Comparison of ENCODE assay signal across 17 mouse cellular contexts in the genomic region with DNA sequence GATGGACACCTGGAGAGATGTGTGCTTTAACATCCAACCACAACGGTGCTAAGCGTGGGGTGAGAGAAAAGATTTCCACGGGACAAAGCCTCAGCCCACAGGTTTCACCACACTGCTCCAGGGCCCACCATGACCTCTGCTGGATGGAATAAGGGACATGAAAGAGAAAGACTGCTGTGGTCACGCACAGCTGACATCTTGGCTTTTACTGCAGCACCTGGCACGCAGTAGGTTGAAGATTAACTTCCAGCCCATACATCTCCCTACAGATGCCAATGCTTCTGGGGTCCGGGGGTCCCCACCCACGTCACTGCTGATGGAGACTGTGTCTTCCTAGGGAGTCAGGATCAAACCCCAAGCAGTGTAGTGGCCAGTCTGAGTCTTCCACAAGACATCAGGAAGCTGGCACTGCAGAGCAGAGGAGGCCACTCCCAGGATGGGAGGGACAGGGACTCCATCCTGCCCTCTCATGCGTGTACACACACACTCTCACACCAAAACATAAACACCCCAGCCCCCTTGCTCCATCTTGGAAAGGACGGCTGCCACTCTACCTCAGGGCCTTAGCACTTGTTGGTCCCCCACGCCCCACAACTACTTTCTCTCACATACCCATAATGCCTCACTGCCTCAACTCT. TPM values are rescaled to one million over a fixed set of nuclear protein-coding genes. Genes with fewer than 3 reads are reported as not detected.
DNase-seq lines count a peak whose midpoint lies in the region; ATAC-seq and TF ChIP-seq lines count a peak whose summit lies in the region.
"Had no signal": no experiment of that assay in that cellular context is flagged by ENCODE, and none has a peak within 500 bp of the region (broad histone marks: within the 10 kb centered on the region; RNA-seq: fewer than 3 reads in every experiment).

No protein-coding gene starts in this region.

- H3K4me1 ChIP-seq in kidney, embryonic 14.5 days (ENCODE audit: control insufficient read depth, insufficient read depth, low read length), result peaks cover 59% of the 10 kb centered on the region
- peaks cover 93% of the 10 kb centered on the region for H3K4me1 ChIP-seq in E14TG2a.4 (replicated peaks; ENCODE audit: low read depth, low read length)

- H3K4me3 ChIP-seq in kidney, embryonic 14.5 days (ENCODE audit: low read length), result no peak overlapping the region
- H3K4me3 ChIP-seq in E14TG2a.4 (replicated peaks; ENCODE audit: low read length), result peak overlapping the region; percentile 54; the same call in 1 of the 2 replicates
- H3K4me3 ChIP-seq: embryonic facial prominence, embryonic 15.5 days; hindbrain, embryonic 10.5 days; limb, embryonic 13.5 days; midbrain, embryonic 12.5 days had no signal

- H3K9me3 ChIP-seq in kidney, embryonic 14.5 days (ENCODE audit: control insufficient read depth, low read length), result no peaks in the 10 kb centered on the region
- no peaks in the 10 kb centered on the region for H3K9me3 ChIP-seq in E14TG2a.4 (ENCODE audit: low read length)
- H3K9me3 ChIP-seq: embryonic facial prominence, embryonic 15.5 days; hindbrain, embryonic 10.5 days; limb, embryonic 13.5 days; midbrain, embryonic 12.5 days had no signal

- no peaks in the 10 kb centered on the region for H3K36me3 ChIP-seq in kidney, embryonic 14.5 days (ENCODE audit: control insufficient read depth, insufficient read depth, low read length)
- no peaks in the 10 kb centered on the region for H3K36me3 ChIP-seq in E14TG2a.4 (ENCODE audit: insufficient read depth, low read length)
- H3K36me3 ChIP-seq: embryonic facial prominence, embryonic 15.5 days; midbrain, embryonic 12.5 days had no signal

- no peak for TF ChIP-seq CTCF in E14TG2a.4 (conservative IDR thresholded peaks at IDR 0.05; ENCODE audit: low read length)

- peak overlapping the region; percentile 37; the same call in 1 of the 2 replicates for H3K27ac ChIP-seq in kidney, embryonic 14.5 days (ENCODE audit: low read depth, low read length)
- H3K27ac ChIP-seq: limb, embryonic 13.5 days; midbrain, embryonic 12.5 days had no signal

- WGBS in kidney, embryonic 14.5 days, result 48% methylated on average over 10 of the region's 10 CpGs

- no peak for DNase-seq in kidney, adult 18-20 months
- peak; percentile 78 for DNase-seq in lung, postnatal 10 days
- no peak for DNase-seq in left cerebral cortex, adult 18-20 months (ENCODE audit: low spot score in 2 of 2)
- DNase-seq in c-Kit-positive CD71-positive TER-119-positive erythroid progenitor cells, embryonic 14.5 days (ENCODE audit: low spot score), result no peak
- DNase-seq: adrenal gland, postnatal 25 days; cerebellum, postnatal 25 days; layer of hippocampus, adult 9-11 months; right cerebral cortex, postnatal 25 days had no signal

- H3K4me2 ChIP-seq in kidney, embryonic 14.5 days (replicated peaks; ENCODE audit: low read depth, low read length), result no peak overlapping the region
- H3K4me2 ChIP-seq: embryonic facial prominence, embryonic 15.5 days; limb, embryonic 13.5 days; midbrain, embryonic 12.5 days had no signal

- peak; percentile 25 for ATAC-seq in kidney, embryonic 14.5 days (ENCODE audit: low FRiP score, low TSS enrichment)
- ATAC-seq in inflammation-experienced regulatory T-cells, adult 6 months, result peak; percentile 45
- ATAC-seq: forebrain, embryonic 16.5 days; Patski had no signal

- no peak overlapping the region for H3K9ac ChIP-seq in kidney, embryonic 14.5 days (ENCODE audit: low read depth, low read length)
- H3K9ac ChIP-seq: embryonic facial prominence, embryonic 15.5 days; midbrain, embryonic 12.5 days had no signal

- H3K27me3 ChIP-seq in kidney, embryonic 14.5 days (ENCODE audit: control insufficient read depth, insufficient read depth, low read length), result no peaks in the 10 kb centered on the region
- peaks cover 14% of the 10 kb centered on the region for H3K27me3 ChIP-seq in E14TG2a.4 (ENCODE audit: insufficient read depth, low read length)
- H3K27me3 ChIP-seq: embryonic facial prominence, embryonic 15.5 days; limb, embryonic 13.5 days; Patski had no signal

RNA-seq across cellular contexts. Expression of a gene that starts 12.6 kb away (rescaled TPM):
- polyA plus RNA-seq in kidney, embryonic 14.5 days (2014; fragmentation: Nextera tagmentation; extraction: Ambion mirVana), result 8.7 and 9.6 TPM in 2 replicates
- polyA plus RNA-seq in inflammation-experienced regulatory T-cells, adult 6 months (2017; shearing (Covaris generic)), result under 1 TPM; 0.30 to 0.87 (median 0.54) TPM
- total RNA-seq in left cerebral cortex, adult 18-20 months (2021), result 10 to 100 TPM; 31.8 to 32.4 TPM
